Mouse (Mus musculus): Measurements from ENCODE around the gene Ccdc146.

DNA sequence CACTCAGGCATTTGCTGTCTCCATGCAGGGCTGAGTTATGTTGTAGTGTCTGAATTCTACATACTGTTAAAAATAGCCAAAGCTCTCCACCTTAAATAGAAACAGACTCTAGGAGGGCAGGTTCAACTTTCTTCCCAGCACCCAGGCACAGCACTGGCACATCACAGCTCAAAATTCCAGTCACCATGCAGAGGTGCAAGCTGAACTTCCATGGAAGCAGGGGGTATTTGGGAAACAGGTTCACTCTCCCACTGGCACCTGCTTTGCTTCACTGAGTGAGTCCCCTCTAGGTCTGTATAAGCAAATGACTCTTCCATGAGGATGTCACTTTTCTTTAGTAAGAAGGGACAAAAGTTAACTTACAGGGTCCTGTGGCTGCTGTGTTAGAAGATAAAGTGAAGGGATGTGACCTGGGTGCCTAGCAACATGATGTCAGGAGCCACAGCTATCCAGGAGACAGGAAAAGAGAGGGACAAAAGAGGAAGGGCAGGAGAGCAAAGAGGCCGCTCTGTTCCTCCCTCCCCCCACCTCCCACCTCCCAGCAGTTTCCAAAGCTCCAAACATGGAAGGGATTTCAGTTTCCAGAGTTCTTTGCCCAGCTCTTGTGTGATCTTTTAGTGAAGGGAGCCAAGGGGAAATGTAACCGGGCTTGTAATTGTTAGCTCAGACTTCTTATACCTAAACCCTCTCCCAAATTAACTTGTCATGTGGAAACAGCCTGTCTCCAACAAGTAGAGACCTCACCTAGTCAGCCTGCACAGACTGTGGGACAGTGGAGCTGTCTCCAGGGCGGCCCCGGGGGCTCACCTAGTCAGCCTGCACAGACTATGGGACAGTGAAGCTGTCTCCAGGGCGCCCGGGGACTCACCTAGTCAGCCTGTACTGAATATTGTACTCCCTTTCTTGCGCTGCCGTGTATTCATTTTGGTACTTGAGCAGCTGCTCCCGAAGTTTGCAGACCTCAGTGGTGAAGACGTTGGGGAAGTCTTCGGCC, 94.5 kb downstream of the Ccdc146 start:
- TF ChIP-seq POLR2A (IDR thresholded peaks at IDR 0.05; ENCODE audit: low read depth, low read length) (no peak), CTCF (IDR thresholded peaks at IDR 0.05; ENCODE audit: extremely low read depth, insufficient read length, insufficient replicate concordance, low read depth, low read length) (no peak)
